Mouse (Mus musculus) limb, embryonic 13.5 days (tissue): ENCODE data around the gene Sox8. TPM values are rescaled to one million over a fixed set of nuclear protein-coding genes. Genes with fewer than 3 reads are reported as not detected.

Source experiments
- ATAC-seq: fragments of 200-750 bp; cut with Nextera tagmentation; 2 replicates; pipeline ENCODE4 v1.8.0; 2017; ENCODE audit warnings: low read depth, moderate number of reproducible peaks, moderate TSS enrichment; ENCODE audit not compliant: low FRiP score
- H3K27ac ChIP-seq: fragments of 300-500 bp; sonication (generic); 2 replicates; pipeline ENCODE4 v1.5.1; 2015; ENCODE audit warnings: inconsistent platforms, mild to moderate bottlenecking, moderate library complexity
- H3K27me3 ChIP-seq: fragments of 300-500 bp; sonication (generic); 2 replicates; pipeline ENCODE4 v1.6.1; 2015; ENCODE audit warnings: mild to moderate bottlenecking, inconsistent platforms
- H3K36me3 ChIP-seq: fragments of 300-500 bp; sonication (generic); 2 replicates; pipeline ENCODE4 v1.6.1; 2015; ENCODE audit warnings: inconsistent platforms, mild to moderate bottlenecking, moderate library complexity
- H3K4me1 ChIP-seq: fragments of 300-500 bp; sonication (generic); 2 replicates; pipeline ENCODE4 v1.6.1; 2015; ENCODE audit warnings: inconsistent platforms
- H3K4me2 ChIP-seq: fragments of 300-500 bp; sonication (generic); replicated peaks from 2 replicates; pipeline ENCODE4 v1.6.1; 2015; ENCODE audit warnings: inconsistent platforms, mild to moderate bottlenecking, moderate library complexity
- H3K4me3 ChIP-seq: fragments of 300-500 bp; sonication (generic); 2 replicates; pipeline ENCODE4 v1.5.1; 2015; ENCODE audit warnings: moderate library complexity, mild to moderate bottlenecking, inconsistent platforms
- H3K9ac ChIP-seq: fragments of 300-500 bp; sonication (generic); 2 replicates; pipeline ENCODE4 v1.6.1; 2015; ENCODE audit warnings: mild to moderate bottlenecking, inconsistent platforms
- H3K9me3 ChIP-seq: fragments of 300-500 bp; sonication (generic); 2 replicates; pipeline ENCODE4 v1.6.1; 2016; ENCODE audit warnings: inconsistent platforms
- WGBS: fragments of 180-500 bp; shearing (Covaris S2); methylation state at CpG from one replicate; pipeline ENCODE4 v1.1.7; 2015; 5-methylcytosine and 5-hydroxymethylcytosine counted together
- polyA plus RNA-seq: library from polyadenylated mRNA; unstranded; fragments of >200 nt; fragmentation: Nextera tagmentation; extraction: Ambion mirVana; gene quantifications from 2 replicates; pipeline ENCODE4 v1.2.1, GENCODE M21; 2015

Sox8 gene
- polyA plus RNA-seq, 1 experiment from 2014 or later, result 16.5 TPM

GRCm38 (mm10) chr17:25597537-25597936 is 27.1 kb upstream of the Sox8 start:
- Histone ChIP-seq H3K4me1 (peaks cover 27% of the 10 kb centered on the region), H3K9me3 (no peaks in the 10 kb centered on the region), H3K27me3 (peaks cover 44% of the 10 kb centered on the region), H3K4me2 (no peak overlapping the region), H3K27ac (no peak overlapping the region), H3K9ac (no peak overlapping the region), H3K36me3 (peaks cover 20% of the 10 kb centered on the region), H3K4me3 (no peak overlapping the region)
- no peak for ATAC-seq
- WGBS, result 48% methylated on average over 3 of the region's 3 CpGs

- no peak overlapping the region for H3K4me3 ChIP-seq
- peaks cover 7% of the 10 kb centered on the region; the same call in 1 of the 2 replicates for H3K9me3 ChIP-seq
- H3K9ac ChIP-seq, result no peak overlapping the region
- no peak overlapping the region for H3K27ac ChIP-seq
- H3K4me1 ChIP-seq, result peaks cover 30% of the 10 kb centered on the region
- H3K36me3 ChIP-seq, result peaks cover 29% of the 10 kb centered on the region
- peaks cover 47% of the 10 kb centered on the region for H3K27me3 ChIP-seq
- H3K4me2 ChIP-seq, result no peak overlapping the region
- WGBS, result 84% methylated on average over 5 of the region's 5 CpGs
- no peak for ATAC-seq
Observed at GRCm38 (mm10) chr17:25595495-25595894, 25.0 kb upstream of the Sox8 start.

- Histone ChIP-seq H3K9me3 (peaks cover 7% of the 10 kb centered on the region; the same call in 1 of the 2 replicates), H3K4me2 (peak overlapping the region; percentile 37), H3K9ac (no peak overlapping the region), H3K27ac (peak overlapping the region; percentile 72), H3K27me3 (peaks cover 36% of the 10 kb centered on the region), H3K36me3 (peaks cover 43% of the 10 kb centered on the region), H3K4me1 (peaks cover 30% of the 10 kb centered on the region), H3K4me3 (no peak overlapping the region)
- peak; percentile 85 for ATAC-seq
- 12% methylated on average over 22 of the region's 22 CpGs for WGBS
Observed at GRCm38 (mm10) chr17:25593411-25594261, 23.1 kb upstream of the Sox8 start.

GRCm38 (mm10) chr17:25592336-25592735 is 21.9 kb upstream of the Sox8 start:
- Histone ChIP-seq H3K27me3 (peaks cover 28% of the 10 kb centered on the region), H3K4me3 (no peak overlapping the region), H3K9me3 (peaks cover 7% of the 10 kb centered on the region; the same call in 1 of the 2 replicates), H3K27ac (no peak overlapping the region), H3K36me3 (peaks cover 52% of the 10 kb centered on the region), H3K4me1 (peaks cover 30% of the 10 kb centered on the region), H3K4me2 (no peak overlapping the region), H3K9ac (no peak overlapping the region)
- 74% methylated on average over 6 of the region's 6 CpGs for WGBS
- ATAC-seq, result no peak

GRCm38 (mm10) chr17:25590985-25591384 is 20.5 kb upstream of the Sox8 start:
- H3K4me1 ChIP-seq, result peaks cover 30% of the 10 kb centered on the region
- peaks cover 52% of the 10 kb centered on the region for H3K36me3 ChIP-seq
- no peak overlapping the region for H3K4me2 ChIP-seq
- no peak overlapping the region for H3K9ac ChIP-seq
- no peak for ATAC-seq
- peaks cover 7% of the 10 kb centered on the region; the same call in 1 of the 2 replicates for H3K9me3 ChIP-seq
- 77% methylated on average over 4 of the region's 4 CpGs for WGBS
- H3K27ac ChIP-seq, result no peak overlapping the region
- H3K27me3 ChIP-seq, result peaks cover 19% of the 10 kb centered on the region
- H3K4me3 ChIP-seq, result no peak overlapping the region

- Histone ChIP-seq H3K4me3 (no peak overlapping the region), H3K4me2 (no peak overlapping the region), H3K9me3 (peaks cover 7% of the 10 kb centered on the region; the same call in 1 of the 2 replicates), H3K4me1 (peaks cover 29% of the 10 kb centered on the region), H3K36me3 (peaks cover 61% of the 10 kb centered on the region), H3K27me3 (peaks cover 19% of the 10 kb centered on the region), H3K9ac (no peak overlapping the region), H3K27ac (no peak overlapping the region)
- 94% methylated on average over 6 of the region's 6 CpGs for WGBS
- ATAC-seq, result no peak
Observed at GRCm38 (mm10) chr17:25590068-25590467, 19.6 kb upstream of the Sox8 start.

GRCm38 (mm10) chr17:25584646-25585045 is 14.2 kb upstream of the Sox8 start:
- Histone ChIP-seq H3K27me3 (peaks cover 8% of the 10 kb centered on the region), H3K4me3 (no peak overlapping the region), H3K9me3 (no peaks in the 10 kb centered on the region), H3K9ac (no peak overlapping the region), H3K4me2 (no peak overlapping the region), H3K27ac (no peak overlapping the region), H3K36me3 (peaks cover 49% of the 10 kb centered on the region), H3K4me1 (peaks cover 12% of the 10 kb centered on the region)
- ATAC-seq, result no peak
- WGBS, result 95% methylated on average over 9 of the region's 9 CpGs

- Histone ChIP-seq H3K4me3 (no peak overlapping the region), H3K27me3 (peaks cover 7% of the 10 kb centered on the region), H3K36me3 (peaks cover 42% of the 10 kb centered on the region), H3K4me1 (peaks cover 14% of the 10 kb centered on the region), H3K9me3 (no peaks in the 10 kb centered on the region), H3K9ac (no peak overlapping the region), H3K27ac (no peak overlapping the region), H3K4me2 (no peak overlapping the region)
- ATAC-seq, result no peak
- 80% methylated on average over 8 of the region's 8 CpGs for WGBS
Observed at GRCm38 (mm10) chr17:25583858-25584257, 13.4 kb upstream of the Sox8 start.

- WGBS, result 82% methylated on average over 4 of the region's 4 CpGs
- no peak overlapping the region for H3K4me2 ChIP-seq
Observed at GRCm38 (mm10) chr17:25583099-25583498, 12.6 kb upstream of the Sox8 start.

GRCm38 (mm10) chr17:25582076-25582475 is 11.6 kb upstream of the Sox8 start:
- WGBS, result 84% methylated on average over 8 of the region's 8 CpGs
- Histone ChIP-seq H3K27ac (no peak overlapping the region), H3K4me3 (no peak overlapping the region), H3K4me2 (no peak overlapping the region), H3K36me3 (peaks cover 24% of the 10 kb centered on the region), H3K4me1 (peaks cover 29% of the 10 kb centered on the region), H3K9ac (no peak overlapping the region), H3K27me3 (peaks cover 3% of the 10 kb centered on the region; the same call in 1 of the 2 replicates), H3K9me3 (no peaks in the 10 kb centered on the region)
- ATAC-seq, result no peak

More at GRCm38 (mm10) chr17:25583099-25583498, 12.6 kb upstream of the Sox8 start:
- Histone ChIP-seq H3K27ac (no peak overlapping the region), H3K9ac (no peak overlapping the region), H3K9me3 (no peaks in the 10 kb centered on the region), H3K36me3 (peaks cover 34% of the 10 kb centered on the region), H3K4me1 (peaks cover 21% of the 10 kb centered on the region), H3K27me3 (no peaks in the 10 kb centered on the region; the same call in 1 of the 2 replicates), H3K4me3 (no peak overlapping the region)
- ATAC-seq, result no peak

GRCm38 (mm10) chr17:25579332-25580047 is 9.0 kb upstream of the Sox8 start:
- Histone ChIP-seq H3K4me2 (peak overlapping the region; percentile 93), H3K9me3 (no peaks in the 10 kb centered on the region), H3K4me1 (peaks cover 32% of the 10 kb centered on the region), H3K9ac (peak overlapping the region; percentile 81), H3K27ac (peak overlapping the region; percentile 76; the same call in 1 of the 2 replicates), H3K36me3 (peaks cover under 1% of the 10 kb centered on the region; the same call in 1 of the 2 replicates), H3K4me3 (peak overlapping the region; percentile 70), H3K27me3 (peaks cover 9% of the 10 kb centered on the region)
- 5% methylated on average over 21 of the region's 21 CpGs for whole genome bisulfite sequencing
- peak; percentile 54 for ATAC-seq

- peak; percentile 96 for ATAC-seq
- Histone ChIP-seq H3K36me3 (no peaks in the 10 kb centered on the region), H3K9ac (peak within 1 kb of the TSS; percentile 81), H3K27me3 (peaks cover 14% of the 10 kb centered on the region), H3K4me3 (peak within 1 kb of the TSS; percentile 70), H3K4me1 (peaks cover 32% of the 10 kb centered on the region), H3K9me3 (no peaks in the 10 kb centered on the region), H3K27ac (peak within 1 kb of the TSS; percentile 76; the same call in 1 of the 2 replicates), H3K4me2 (peak within 1 kb of the TSS; percentile 93)
- WGBS, result under 1% methylated on average over 31 of the region's 31 CpGs
Observed at GRCm38 (mm10) chr17:25578920-25579319, 8.4 kb upstream of the Sox8 start, which contains the start of gene Lmf1. Lmf1 (plus strand) TSS chr17:25579085.
